9 mouse cellular contexts compared by ENCODE assay signal in genomic region chr9:118907934-118908620, GRCm38 (mm10). TPM values are rescaled to one million over a fixed set of nuclear protein-coding genes. Genes with fewer than 3 reads are reported as not detected.
DNase-seq lines count a peak whose midpoint lies in the region; ATAC-seq and TF ChIP-seq lines count a peak whose summit lies in the region.
"Had no signal": no experiment of that assay in that cellular context is flagged by ENCODE, and none has a peak within 500 bp of the region (broad histone marks: within the 10 kb centered on the region; RNA-seq: fewer than 3 reads in every experiment).

No protein-coding gene starts in this region.

- H3K4me3 ChIP-seq in gastrocnemius, adult 2 months = no peak overlapping the region
- H3K4me3 ChIP-seq: embryonic facial prominence, embryonic 12.5 days had no signal

- DNase-seq in urinary bladder, adult 18-20 months (ENCODE audit: low spot score in 2 of 2) = peak; percentile 63 to 75
- DNase-seq in urinary bladder, postnatal 10 days (ENCODE audit: low spot score) = no peak
- DNase-seq in cerebellum, postnatal 10 days = peak; percentile 87 to 90
- peak; percentile 78 for DNase-seq in gastrocnemius, adult 2 months
- peak; percentile 67 for DNase-seq in kidney, adult 11 months
- peak; percentile 68 to 80 for DNase-seq in left cerebral cortex, postnatal 36 days (ENCODE audit: low spot score in 2 of 2)
- DNase-seq in testis, postnatal 10 days (ENCODE audit: low spot score) = peak; percentile 89

- intact Hi-C loops in gastrocnemius, adult 2 months (cut with DNase I) = loop anchor here (1.0 to 2.0 kb wide), 2 partner anchors 301 to 319 kb away; partner anchors contain the start of gene Itga9
- intact Hi-C loops in left cerebral cortex, postnatal 36 days (cut with DNase I) = loop anchor here (2.0 kb wide), 1 partner anchor 319 kb away; no protein-coding TSS in a partner anchor

- peak; percentile 98 for TF ChIP-seq CTCF in gastrocnemius, adult 2 months (IDR thresholded peaks at IDR 0.05)

- H3K27ac ChIP-seq in gastrocnemius, adult 2 months = no peak overlapping the region
- H3K27ac ChIP-seq: embryonic facial prominence, embryonic 12.5 days had no signal

- 0 out of 2 replicates have a peak, but pooled peaks have one; percentile 56 for ATAC-seq in monocyte, adult 5-6 weeks (replicated peaks; ENCODE audit: insufficient number of reproducible peaks, low FRiP score, low TSS enrichment, poor library complexity, severe bottlenecking)

RNA-seq across cellular contexts. Expression of gene Ctdspl, which starts 18.2 kb away (rescaled TPM):
- 1 to 10 TPM; 3.5 to 5.9 TPM for total RNA-seq in gastrocnemius, adult 2 months (2021)
- total RNA-seq in left cerebral cortex, postnatal 36 days (2021) = 10 to 100 TPM; 34.4 to 38.3 TPM
- total RNA-seq in monocyte, adult 5-6 weeks (2017) = 0.49 TPM in 1 of 3 replicates, not detected in the others

Comparison
In these comparisons a context has a peak if more than half of its experiments do, and no peak if none do; other contexts are left out.
1. RNA of gene Ctdspl, which starts 18.2 kb away (total RNA-seq): 34.4 to 38.3 TPM in left cerebral cortex, postnatal 36 days; 3.5 to 5.9 TPM in gastrocnemius, adult 2 months and 0.49 TPM in monocyte, adult 5-6 weeks; every median in the first group is over 4 times any median in the second.